Mouse (Mus musculus) forelimb bud, embryonic 11.5 days (tissue): ENCODE results near the gene Krtap7-1.
A peak's percentile ranks its signal among the peaks of the same experiment; 100 is the strongest.

Experiments
- DNase-seq: peaks from one replicate; pipeline ENCODE4 v3.0.0-alpha.2; 2012; ENCODE audit warnings: low read depth, low spot score

The Krtap7-1 gene

GRCm38 (mm10) chr16:89508223-89508622 lies at the start of gene Krtap7-1:
Gene Krtap7-1 (minus strand): TSS chr16:89508323.
- DNase-seq, result no peak

- DNase-seq, result no peak
Measured at GRCm38 (mm10) chr16:89550298-89550697, 42.2 kb upstream of the Krtap7-1 start.

- DNase-seq, result no peak
Measured at GRCm38 (mm10) chr16:89538031-89538484, 29.9 kb upstream of the Krtap7-1 start.

- DNase-seq, result no peak
Measured at GRCm38 (mm10) chr16:89537349-89537748, 29.2 kb upstream of the Krtap7-1 start.

GRCm38 (mm10) chr16:89530547-89530946 lies 22.4 kb upstream of the Krtap7-1 start:
- DNase-seq, result no peak

GRCm38 (mm10) chr16:89529846-89530245 lies 21.7 kb upstream of the Krtap7-1 start:
- DNase-seq, result no peak

- DNase-seq, result no peak
Measured at GRCm38 (mm10) chr16:89528380-89528779, 20.3 kb upstream of the Krtap7-1 start.

GRCm38 (mm10) chr16:89520996-89521395 lies 12.9 kb upstream of the Krtap7-1 start:
- no peak for DNase-seq

GRCm38 (mm10) chr16:89520555-89520954 lies 12.4 kb upstream of the Krtap7-1 start:
- no peak for DNase-seq

GRCm38 (mm10) chr16:89520091-89520490 lies 12.0 kb upstream of the Krtap7-1 start:
- DNase-seq, result no peak

GRCm38 (mm10) chr16:89517635-89518034 lies 9.5 kb upstream of the Krtap7-1 start:
- peak; percentile 43 for DNase-seq

GRCm38 (mm10) chr16:89513431-89513830 lies 5.3 kb upstream of the Krtap7-1 start:
- no peak for DNase-seq

GRCm38 (mm10) chr16:89503571-89503970 lies 4.6 kb downstream of the Krtap7-1 start:
- DNase-seq, result no peak

GRCm38 (mm10) chr16:89501870-89502269 lies 6.3 kb downstream of the Krtap7-1 start:
- DNase-seq, result no peak

- DNase-seq, result no peak
Measured at GRCm38 (mm10) chr16:89497002-89497401, 11.1 kb downstream of the Krtap7-1 start.

- DNase-seq, result no peak
Measured at GRCm38 (mm10) chr16:89495394-89496153, 12.5 kb downstream of the Krtap7-1 start.

GRCm38 (mm10) chr16:89487852-89488251 lies 20.3 kb downstream of the Krtap7-1 start, which contains the start of gene Krtap8-1:
Gene Krtap8-1 (minus strand): TSS chr16:89487952.
- DNase-seq, result no peak

- DNase-seq, result no peak
Measured at GRCm38 (mm10) chr16:89477679-89478314, 30.3 kb downstream of the Krtap7-1 start.

- no peak for DNase-seq
Measured at GRCm38 (mm10) chr16:89461189-89461588, 46.9 kb downstream of the Krtap7-1 start.
